ENCODE assay signal across 27 mouse cellular contexts in the genomic region with DNA sequence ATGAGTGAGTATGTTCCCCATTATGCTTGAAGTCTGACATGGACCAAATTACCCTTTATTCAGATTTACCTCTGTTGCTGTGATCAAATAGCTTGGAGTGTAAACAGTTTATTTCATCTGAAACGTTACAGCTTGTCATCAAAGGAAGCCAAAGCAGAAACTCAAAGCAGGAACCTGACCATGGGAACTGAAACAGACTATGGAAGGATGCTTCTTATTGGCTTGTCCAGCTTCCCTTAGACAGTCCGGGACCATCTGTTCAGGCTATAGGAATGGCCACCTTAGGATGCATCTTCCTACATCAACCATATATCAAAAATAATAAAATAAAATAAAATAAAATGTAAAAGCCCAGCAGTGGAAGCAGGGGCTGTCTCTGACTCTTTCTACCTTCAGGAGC.
"Had no signal": no experiment of that assay in that cellular context is flagged by ENCODE, and none has a peak within 500 bp of the region (broad histone marks: within the 10 kb centered on the region; RNA-seq: fewer than 3 reads in every experiment).

No protein-coding gene starts in this region.

- H3K4me1 ChIP-seq: liver, embryonic 12.5 days had no signal

- H3K27ac ChIP-seq: gastrocnemius, adult 2 months; heart, adult 2 months; heart, embryonic 13.5 days; heart, embryonic 15.5 days; hindbrain, embryonic 14.5 days; kidney, embryonic 15.5 days; kidney, postnatal 0 days; limb, embryonic 13.5 days; limb, embryonic 15.5 days; liver, embryonic 12.5 days had no signal

- H3K4me3 ChIP-seq: gastrocnemius, adult 2 months; heart, adult 2 months; heart, embryonic 13.5 days; heart, embryonic 15.5 days; kidney, embryonic 15.5 days; limb, embryonic 13.5 days; limb, embryonic 15.5 days; liver, embryonic 12.5 days had no signal

- H3K9me3 ChIP-seq: heart, embryonic 13.5 days; heart, embryonic 15.5 days; kidney, embryonic 15.5 days; limb, embryonic 13.5 days; limb, embryonic 15.5 days; liver, embryonic 12.5 days had no signal

- DNase-seq: gastrocnemius, adult 2 months; gastrocnemius, postnatal 10 days; gastrocnemius, postnatal 25 days; heart, adult 11 months; heart, adult 2 months; heart, postnatal 14 days; heart, postnatal 36 days; kidney, adult 11 months; kidney, adult 2 months; kidney, adult 9 months; kidney, postnatal 14 days; kidney, postnatal 36 days; layer of hippocampus, adult 9-11 months; layer of hippocampus, postnatal 36 days; left cerebral cortex, postnatal 4 days had no signal

- H3K27me3 ChIP-seq: heart, embryonic 13.5 days; heart, embryonic 15.5 days; kidney, embryonic 15.5 days; limb, embryonic 13.5 days; limb, embryonic 15.5 days; liver, embryonic 12.5 days had no signal

- H3K4me2 ChIP-seq: heart, embryonic 11.5 days; heart, embryonic 13.5 days; heart, embryonic 15.5 days; hindbrain, embryonic 14.5 days; kidney, embryonic 15.5 days; limb, embryonic 13.5 days; limb, embryonic 15.5 days; liver, embryonic 12.5 days had no signal

- H3K36me3 ChIP-seq: heart, embryonic 13.5 days; heart, embryonic 15.5 days; kidney, embryonic 15.5 days; limb, embryonic 13.5 days; limb, embryonic 15.5 days; liver, embryonic 12.5 days had no signal

- ATAC-seq: hindbrain, embryonic 16.5 days; inflammation-experienced regulatory T-cells, adult 6 months; intestine, embryonic 16.5 days; liver, embryonic 12.5 days had no signal

- H3K9ac ChIP-seq: heart, embryonic 13.5 days; heart, embryonic 15.5 days; hindbrain, embryonic 14.5 days; kidney, embryonic 15.5 days; limb, embryonic 13.5 days; limb, embryonic 15.5 days; liver, embryonic 12.5 days had no signal
